Mouse (Mus musculus) forebrain, embryonic 10.5 days (tissue): ENCODE results near the gene Harbi1. TPM values are rescaled to one million over a fixed set of nuclear protein-coding genes. Genes with fewer than 3 reads are reported as not detected.
"Not testable (repeated sequence)": the region's sequence is repeated elsewhere in the genome, so short reads cannot be mapped to it uniquely, and the experiment has no call there.

Experiments
- DNase-seq: peaks from one replicate; pipeline ENCODE4 v3.0.0-alpha.2; 2017; ENCODE audit warnings: low spot score; ENCODE audit errors: extremely low spot score
- H3K27ac ChIP-seq: fragments of 300-500 bp; sonication (generic); 2 replicates; pipeline ENCODE4 v1.5.1; 2016; ENCODE audit warnings: mild to moderate bottlenecking
- H3K27me3 ChIP-seq: fragments of 300-500 bp; sonication (generic); 2 replicates; pipeline ENCODE4 v1.6.1; 2016; ENCODE audit warnings: mild to moderate bottlenecking; ENCODE audit not compliant: poor library complexity, severe bottlenecking
- H3K36me3 ChIP-seq: fragments of 300-500 bp; sonication (generic); replicated peaks from 2 replicates; pipeline ENCODE4 v1.6.1; 2016; ENCODE audit warnings: mild to moderate bottlenecking, moderate library complexity
- H3K4me1 ChIP-seq: fragments of 300-500 bp; sonication (generic); 2 replicates; pipeline ENCODE4 v1.6.1; 2016
- H3K4me3 ChIP-seq: fragments of 300-500 bp; sonication (generic); 2 replicates; pipeline ENCODE4 v1.5.1; 2016; ENCODE audit warnings: mild to moderate bottlenecking, moderate library complexity
- H3K9me3 ChIP-seq: fragments of 300-500 bp; sonication (generic); 2 replicates; pipeline ENCODE4 v1.6.1; 2016; ENCODE audit warnings: mild to moderate bottlenecking, moderate library complexity
- WGBS: fragments of 180-500 bp; shearing (Covaris S2); methylation state at CpG from one replicate; pipeline ENCODE4 v1.1.7; 2016; 5-methylcytosine and 5-hydroxymethylcytosine counted together
- polyA plus RNA-seq: library from polyadenylated mRNA; unstranded; fragments of >200 nt; fragmentation: Nextera tagmentation; extraction: Ambion mirVana; gene quantifications from 2 replicates; pipeline ENCODE4 v1.2.1, GENCODE M21; 2016

The Harbi1 gene
- polyA plus RNA-seq, 1 experiment from 2014 or later, result 23.2 TPM

DNA sequence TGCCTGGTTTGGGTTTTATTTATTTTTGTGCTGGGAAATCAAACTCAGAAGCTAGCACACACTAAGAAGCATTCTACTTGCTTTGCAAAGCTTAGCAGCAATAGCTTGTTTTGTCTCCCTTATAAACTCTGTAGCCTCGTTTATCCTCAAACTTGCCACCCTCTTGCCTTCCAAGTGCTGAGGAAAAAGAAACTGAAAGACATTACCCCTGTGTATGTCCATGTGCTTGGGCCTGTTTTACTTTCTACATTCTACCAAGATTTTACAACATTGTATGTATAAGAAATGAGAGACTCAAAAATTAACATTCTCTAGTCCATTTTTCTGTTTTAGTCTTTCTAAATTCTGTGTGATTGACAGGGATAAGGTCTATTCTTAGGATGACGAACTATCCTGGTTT lies 14.1 kb downstream of the Harbi1 start:
- no peak overlapping the region for H3K4me3 ChIP-seq
- H3K27me3 ChIP-seq, result no peaks in the 10 kb centered on the region
- H3K9me3 ChIP-seq, result no peaks in the 10 kb centered on the region
- WGBS, result 69% methylated on average over 2 of the region's 2 CpGs
- no peaks in the 10 kb centered on the region for H3K4me1 ChIP-seq
- no peak overlapping the region for H3K27ac ChIP-seq
- DNase-seq, result no peak
- H3K36me3 ChIP-seq, result peaks cover 12% of the 10 kb centered on the region

DNA sequence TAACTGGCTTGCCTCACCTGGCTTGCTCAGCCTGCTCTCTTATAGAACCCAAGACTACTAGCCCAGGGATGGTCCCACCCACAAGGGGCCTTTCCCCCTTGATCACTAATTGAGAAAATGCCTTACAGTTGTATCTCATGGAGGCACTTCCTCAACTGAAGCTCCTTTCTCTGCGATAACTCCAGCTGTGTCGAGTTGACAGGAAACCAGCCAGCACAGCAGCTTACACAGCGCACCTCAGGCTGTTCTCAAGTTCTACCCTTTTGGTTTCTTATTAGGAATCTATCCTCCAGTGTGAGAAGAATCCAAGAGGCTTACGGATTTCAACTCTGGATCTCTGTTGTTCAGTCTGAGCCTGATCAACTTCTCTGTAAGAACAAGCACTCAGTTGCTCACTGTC lies 14.8 kb downstream of the Harbi1 start:
- WGBS, result 54% methylated on average over 4 of the region's 4 CpGs
- DNase-seq, H3K27me3 ChIP-seq, H3K4me1 ChIP-seq, H3K9me3 ChIP-seq, H3K4me3 ChIP-seq, H3K36me3 ChIP-seq, H3K27ac ChIP-seq: not testable (repeated sequence)

DNA sequence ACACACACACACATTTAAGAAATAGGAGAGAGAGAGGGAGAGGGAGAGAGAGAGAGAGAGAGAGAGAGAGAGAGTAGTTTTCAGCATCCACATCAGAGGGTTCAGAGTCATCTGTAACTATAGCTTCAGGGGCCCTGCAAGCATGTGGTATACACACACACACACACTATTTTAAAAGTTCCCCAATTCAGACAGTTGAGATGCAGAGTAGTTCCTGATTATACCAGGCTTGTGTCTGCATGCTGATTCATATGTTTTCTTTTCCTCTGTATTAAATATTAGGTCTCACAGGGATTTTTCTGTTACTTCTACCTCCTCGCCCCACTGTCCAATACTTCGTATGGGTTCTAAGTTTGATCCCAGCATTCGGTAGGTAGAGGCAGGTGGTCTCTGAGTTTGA lies 16.4 kb downstream of the Harbi1 start:
- Histone ChIP-seq H3K4me3 (no peak overlapping the region), H3K27me3 (no peaks in the 10 kb centered on the region), H3K27ac (no peak overlapping the region), H3K4me1 (peaks cover 4% of the 10 kb centered on the region), H3K9me3 (no peaks in the 10 kb centered on the region), H3K36me3 (no peaks in the 10 kb centered on the region)
- DNase-seq, result no peak
- 92% methylated on average over 3 of the region's 3 CpGs for WGBS

DNA sequence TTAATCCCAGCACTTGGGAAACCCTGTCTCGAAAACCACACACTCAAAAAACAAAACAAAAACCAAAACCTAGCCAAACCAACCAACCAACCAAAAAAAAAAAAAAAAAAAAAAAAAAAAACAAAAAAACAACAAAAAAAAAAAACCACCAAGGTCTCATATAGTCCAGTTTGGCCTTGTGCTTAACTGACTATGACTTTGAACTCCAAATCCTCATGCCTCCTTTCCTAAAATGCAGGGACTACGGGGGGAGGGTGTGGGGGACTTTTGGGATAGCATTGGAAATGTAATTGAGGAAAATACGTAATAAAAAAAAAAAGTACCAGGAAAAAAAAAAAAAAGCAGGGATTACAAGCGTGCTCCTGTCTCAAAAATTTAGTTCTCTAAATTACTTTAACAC lies 18.9 kb downstream of the Harbi1 start:
- no peak for DNase-seq
- H3K4me3 ChIP-seq, result peak overlapping the region; percentile 88
- 21% methylated on average over 4 of the region's 4 CpGs for WGBS
- peaks cover 4% of the 10 kb centered on the region for H3K4me1 ChIP-seq
- peaks cover 11% of the 10 kb centered on the region for H3K36me3 ChIP-seq
- H3K27ac ChIP-seq, result peak overlapping the region; percentile 94
- no peaks in the 10 kb centered on the region for H3K27me3 ChIP-seq
- no peaks in the 10 kb centered on the region for H3K9me3 ChIP-seq

DNA sequence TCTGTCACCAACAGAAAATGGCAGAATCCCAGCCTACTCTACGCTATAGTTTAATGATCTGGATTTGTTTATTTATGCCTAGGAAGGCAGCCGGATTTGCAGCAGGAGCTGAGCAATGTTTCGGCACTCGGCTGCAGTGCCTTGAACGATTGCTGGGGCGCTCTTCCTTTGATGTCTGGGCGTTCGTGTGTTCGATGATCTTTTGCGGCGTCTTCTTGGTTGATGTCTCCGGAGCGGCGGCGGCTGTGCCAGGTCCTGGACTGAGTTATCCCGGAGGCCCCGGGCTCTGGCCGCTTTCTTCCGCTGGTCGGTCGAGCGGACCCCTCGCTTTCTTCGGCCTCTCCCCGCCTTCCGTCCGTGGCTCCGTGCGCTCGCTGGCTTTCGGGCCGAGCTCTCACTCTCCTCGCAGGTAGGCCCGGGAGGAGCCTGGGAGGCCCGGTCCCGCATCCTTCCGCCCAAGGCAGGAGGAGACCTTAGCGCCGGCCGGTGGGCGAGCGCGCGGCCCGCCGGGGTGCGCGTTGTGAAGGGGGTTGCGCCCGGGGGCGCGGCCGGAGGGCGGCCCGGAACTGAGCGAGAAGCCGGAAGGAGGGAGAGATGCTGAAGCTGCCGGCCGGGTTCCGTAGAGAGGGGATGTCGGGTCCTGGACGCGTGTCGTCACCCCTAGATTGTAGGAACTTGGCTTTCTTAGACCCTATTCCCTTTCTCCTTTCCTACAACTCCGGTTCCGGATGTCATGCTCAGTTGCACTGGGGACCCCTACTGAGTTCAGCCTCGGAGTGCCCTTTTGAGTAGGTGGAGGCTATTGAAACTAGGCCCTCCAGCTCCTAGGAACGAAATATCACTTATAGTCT lies 19.5 kb downstream of the Harbi1 start, which contains the start of gene Ambra1:
Ambra1 (plus strand) TSS at position 164 of the 851 bp plus-strand sequence.
- no peaks in the 10 kb centered on the region for H3K27me3 ChIP-seq
- peaks cover 4% of the 10 kb centered on the region for H3K4me1 ChIP-seq
- under 1% methylated on average over 68 of the region's 68 CpGs for WGBS
- H3K9me3 ChIP-seq, result no peaks in the 10 kb centered on the region
- peak within 1 kb of the TSS; percentile 88 for H3K4me3 ChIP-seq
- H3K36me3 ChIP-seq, result peaks cover 12% of the 10 kb centered on the region
- H3K27ac ChIP-seq, result peak within 1 kb of the TSS; percentile 94
- DNase-seq, result peak; percentile 83

DNA sequence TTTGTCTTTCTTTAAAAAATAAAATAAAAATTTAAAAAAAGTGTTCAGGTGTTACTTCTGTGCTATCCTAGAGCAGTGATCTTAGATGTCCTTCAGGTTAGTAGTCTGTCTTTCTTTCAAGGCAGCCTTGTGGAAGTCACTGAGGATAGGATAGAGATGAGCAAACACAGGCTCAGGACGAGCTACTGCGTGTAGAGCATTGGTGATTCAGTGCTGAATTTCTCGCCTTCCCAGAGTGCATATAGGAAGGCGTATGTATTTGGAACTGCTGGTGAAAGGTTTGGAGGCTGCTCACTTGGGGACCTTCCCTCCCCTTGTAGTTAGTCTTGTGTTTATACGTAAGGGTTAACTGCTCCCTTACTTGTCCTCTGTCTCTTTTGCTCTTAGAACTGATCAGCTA lies 24.6 kb downstream of the Harbi1 start:
- 93% methylated on average over 5 of the region's 5 CpGs for WGBS
- no peak for DNase-seq
- Histone ChIP-seq H3K36me3 (peaks cover 25% of the 10 kb centered on the region), H3K9me3 (no peaks in the 10 kb centered on the region), H3K27ac (no peak overlapping the region), H3K4me3 (no peak overlapping the region), H3K4me1 (peaks cover 4% of the 10 kb centered on the region), H3K27me3 (no peaks in the 10 kb centered on the region)

DNA sequence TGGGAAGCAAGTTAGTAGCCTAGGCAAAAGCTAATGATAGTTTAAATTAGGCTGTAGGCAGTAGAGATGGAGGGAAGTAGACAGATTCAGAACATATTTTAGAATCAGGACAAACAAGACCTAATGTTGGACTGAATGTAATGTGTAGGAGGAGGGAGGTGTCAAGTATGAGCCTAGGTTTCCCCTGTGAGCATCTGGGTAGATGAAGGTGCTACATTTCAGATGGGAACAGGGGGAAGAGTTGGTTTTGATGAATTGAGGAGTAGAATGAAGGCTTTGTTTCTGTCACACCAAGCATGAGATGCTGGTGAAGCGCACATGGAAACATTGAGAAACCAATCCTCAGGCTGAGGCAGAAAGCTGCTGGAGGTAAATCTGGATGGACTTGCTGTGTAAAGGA lies 28.9 kb downstream of the Harbi1 start:
- Histone ChIP-seq H3K9me3 (no peaks in the 10 kb centered on the region), H3K36me3 (peaks cover 23% of the 10 kb centered on the region), H3K4me3 (no peak overlapping the region), H3K4me1 (no peaks in the 10 kb centered on the region), H3K27ac (no peak overlapping the region), H3K27me3 (no peaks in the 10 kb centered on the region)
- WGBS, result 97% methylated on average over 1 of the region's 1 CpGs
- no peak for DNase-seq

DNA sequence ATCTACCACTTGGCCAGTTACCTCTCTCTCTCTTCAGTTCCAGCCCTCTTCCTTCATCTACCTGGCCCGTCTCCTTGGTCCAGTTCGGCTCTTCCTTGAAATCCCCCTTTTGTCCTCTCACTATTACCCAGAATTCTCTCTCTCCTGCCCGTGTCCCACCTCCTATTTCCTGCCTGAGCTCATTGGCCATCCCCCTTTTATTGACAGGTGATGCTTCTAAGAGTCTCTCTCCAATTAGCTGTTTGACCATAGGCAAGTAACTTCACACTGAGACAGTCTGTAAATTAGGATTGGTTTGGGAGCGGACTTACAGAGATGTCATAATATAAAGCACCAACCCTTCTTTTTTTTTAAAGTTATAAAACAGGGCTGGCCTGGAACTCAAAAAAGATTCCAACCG lies 34.0 kb downstream of the Harbi1 start:
- Histone ChIP-seq H3K4me3 (no peak overlapping the region), H3K27me3 (no peaks in the 10 kb centered on the region), H3K4me1 (no peaks in the 10 kb centered on the region), H3K9me3 (no peaks in the 10 kb centered on the region), H3K36me3 (peaks cover 13% of the 10 kb centered on the region), H3K27ac (no peak overlapping the region)
- no peak for DNase-seq
- WGBS, result 87% methylated on average over 5 of the region's 5 CpGs

DNA sequence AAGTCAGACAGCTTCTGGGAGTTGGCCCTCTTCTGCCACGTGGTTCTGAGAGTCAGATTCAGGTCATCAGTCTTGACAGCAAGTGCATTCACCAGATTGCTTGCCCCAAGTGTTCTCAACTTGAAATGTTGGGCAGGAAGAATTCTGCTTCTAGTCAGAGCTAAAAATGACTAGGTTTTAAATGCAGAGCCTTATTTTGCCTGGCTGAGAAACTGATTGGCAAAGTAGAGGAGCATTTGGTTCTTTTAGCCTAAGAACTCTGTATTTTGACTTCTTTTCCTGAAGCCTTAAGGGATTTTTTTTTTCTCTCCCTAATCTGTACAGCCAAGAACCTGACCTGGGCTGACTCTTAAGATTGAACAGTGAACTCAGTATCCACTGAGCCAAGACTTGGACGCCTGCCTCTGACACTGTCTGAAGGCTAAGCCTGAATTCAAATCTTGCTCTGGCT lies 39.2 kb downstream of the Harbi1 start:
- Histone ChIP-seq H3K27me3 (no peaks in the 10 kb centered on the region), H3K27ac (no peak overlapping the region), H3K4me3 (no peak overlapping the region), H3K36me3 (no peaks in the 10 kb centered on the region), H3K9me3 (no peaks in the 10 kb centered on the region), H3K4me1 (no peaks in the 10 kb centered on the region)
- 75% methylated on average over 2 of the region's 2 CpGs for WGBS
- DNase-seq, result no peak

Other genes starting within 250 kb of the Harbi1 start
- gene Ckap5, start 184.1 kb upstream of the Harbi1 start, polyA plus RNA-seq, result 150 and 154 TPM in 2 replicates
- gene F2, start 74.4 kb upstream of the Harbi1 start, polyA plus RNA-seq, result 0.06 TPM in 1 of 2 replicates, not detected in the other
- 10.1 and 11.6 TPM in 2 replicates for gene Zfp408, start 61.1 kb upstream of the Harbi1 start, polyA plus RNA-seq
- 67.4 and 70.0 TPM in 2 replicates for gene Arhgap1, start 61.0 kb upstream of the Harbi1 start, polyA plus RNA-seq
- gene Atg13, start 276 bp upstream of the Harbi1 start, polyA plus RNA-seq, result 20.6 and 21.6 TPM in 2 replicates
- gene Ambra1, start 19.3 kb downstream of the Harbi1 start, polyA plus RNA-seq, result 21.5 and 23.2 TPM in 2 replicates
- gene Chrm4, start 216.4 kb downstream of the Harbi1 start, polyA plus RNA-seq, result 0.12 and 0.77 TPM in 2 replicates
- 1,773 and 1,865 TPM in 2 replicates for gene Mdk, start 221.4 kb downstream of the Harbi1 start, polyA plus RNA-seq
- 0.44 and 0.52 TPM in 2 replicates for gene Gm9821, start 234.9 kb downstream of the Harbi1 start, polyA plus RNA-seq